Mouse (Mus musculus): ENCODE measurements around the gene Ctsz. TPM values are rescaled to one million over a fixed set of nuclear protein-coding genes. Genes with fewer than 3 reads are reported as not detected.

Ctsz gene
- polyA plus RNA-seq, 1 experiment from 2014 or later, result 215 TPM

DNA sequence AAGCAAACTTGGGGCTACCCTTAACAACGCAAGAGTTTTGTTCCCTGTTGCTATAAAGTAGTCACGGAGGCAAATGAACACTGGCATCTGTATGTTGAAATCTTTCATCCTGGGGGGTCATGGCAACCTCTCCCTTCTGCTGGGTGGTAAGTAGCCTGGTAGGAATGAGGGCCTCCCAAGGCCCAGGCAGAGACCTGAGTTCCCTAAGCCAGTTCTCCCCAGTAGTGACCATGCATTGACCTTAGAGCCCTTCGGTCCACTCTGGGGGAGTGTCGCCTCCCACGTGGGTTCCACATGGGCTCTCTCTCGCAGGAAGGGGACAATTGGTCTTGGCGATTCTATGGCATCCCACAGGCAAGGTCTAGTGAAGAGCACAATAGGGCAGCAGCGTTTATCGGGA is 1.1 kb upstream of the Ctsz start:
- Histone ChIP-seq H3K36me3 (peaks cover 13% of the 10 kb centered on the region), H3K4me1 (peaks cover 41% of the 10 kb centered on the region), H3K27ac (replicated peaks) (no peak overlapping the region), H3K9ac (no peak overlapping the region), H3K4me2 (replicated peaks) (no peak overlapping the region), H3K4me3 (replicated peaks) (no peak overlapping the region), H3K9me3 (replicated peaks) (no peaks in the 10 kb centered on the region), H3K27me3 (no peaks in the 10 kb centered on the region)
- 81% methylated on average over 9 of the region's 9 CpGs for WGBS
- no peak for ATAC-seq (ENCODE audit: insufficient number of reproducible peaks, low FRiP score, low TSS enrichment, low read depth)

- no peak overlapping the region for H3K27ac ChIP-seq (replicated peaks)
- 57% methylated on average over 5 of the region's 5 CpGs for WGBS
- no peak overlapping the region for H3K9ac ChIP-seq
These were observed 605 bp upstream of the Ctsz start for GRCm38 (mm10) chr2:174439450-174439838.

DNA sequence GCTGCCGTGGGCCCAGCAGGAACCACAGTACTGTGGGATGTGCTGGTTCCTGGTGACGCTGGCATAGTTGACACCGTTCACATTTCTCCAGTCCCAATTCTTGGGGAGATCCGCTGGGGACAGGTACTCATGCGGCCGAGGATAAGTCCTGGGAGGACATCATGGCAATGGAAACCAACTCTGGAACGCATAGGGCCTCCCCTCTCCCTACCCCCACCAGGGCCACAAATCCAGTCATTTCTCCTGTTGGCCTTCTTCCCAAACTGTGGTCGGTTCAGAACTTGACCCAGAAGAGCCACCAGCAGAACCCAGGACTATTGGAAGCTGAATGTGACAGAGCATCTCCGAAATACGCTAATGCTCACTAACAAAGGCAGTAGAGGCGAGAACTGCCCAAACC is 658 bp downstream of the Ctsz start:
- H3K9ac ChIP-seq, result peak overlapping the region; percentile 57
- no peaks in the 10 kb centered on the region for H3K9me3 ChIP-seq (replicated peaks)
- peak overlapping the region; percentile 86 for H3K4me2 ChIP-seq (replicated peaks)
- no peaks in the 10 kb centered on the region for H3K27me3 ChIP-seq
- H3K27ac ChIP-seq (replicated peaks), result no peak overlapping the region
- H3K4me3 ChIP-seq (replicated peaks), result peak overlapping the region; percentile 65
- H3K4me1 ChIP-seq, result peaks cover 38% of the 10 kb centered on the region
- peaks cover 24% of the 10 kb centered on the region for H3K36me3 ChIP-seq
- WGBS, result 68% methylated on average over 11 of the region's 11 CpGs
- ATAC-seq (ENCODE audit: insufficient number of reproducible peaks, low FRiP score, low TSS enrichment, low read depth), result no peak

More at GRCm38 (mm10) chr2:174439450-174439838, 605 bp upstream of the Ctsz start:
- Histone ChIP-seq H3K36me3 (peaks cover 18% of the 10 kb centered on the region), H3K4me1 (peaks cover 41% of the 10 kb centered on the region), H3K4me2 (replicated peaks) (peak overlapping the region; percentile 86), H3K27me3 (no peaks in the 10 kb centered on the region), H3K4me3 (replicated peaks) (peak overlapping the region; percentile 65), H3K9me3 (replicated peaks) (no peaks in the 10 kb centered on the region)
- ATAC-seq (ENCODE audit: insufficient number of reproducible peaks, low FRiP score, low TSS enrichment, low read depth), result no peak

DNA sequence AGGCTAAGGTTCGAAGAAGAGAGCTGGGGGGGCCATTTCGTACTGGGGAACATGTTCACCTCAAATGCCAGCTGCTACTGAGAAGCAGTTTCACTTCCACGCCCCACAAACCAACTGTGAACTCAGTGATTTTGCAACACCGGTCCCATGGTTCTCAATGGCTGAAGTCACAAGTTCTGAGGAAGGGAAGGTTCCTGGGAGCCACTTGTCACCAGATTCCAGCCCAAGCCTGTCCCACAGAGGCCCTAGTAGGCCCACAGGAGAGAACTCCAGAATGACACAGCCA is 1.2 kb downstream of the Ctsz start:
- no peaks in the 10 kb centered on the region for H3K9me3 ChIP-seq (replicated peaks)
- peaks cover 29% of the 10 kb centered on the region for H3K36me3 ChIP-seq
- peaks cover 34% of the 10 kb centered on the region for H3K4me1 ChIP-seq
- H3K9ac ChIP-seq, result no peak overlapping the region
- H3K4me3 ChIP-seq (replicated peaks), result peak overlapping the region; percentile 65
- WGBS, result 92% methylated on average over 4 of the region's 4 CpGs
- H3K27me3 ChIP-seq, result no peaks in the 10 kb centered on the region
- H3K4me2 ChIP-seq (replicated peaks), result peak overlapping the region; percentile 86
- no peak for ATAC-seq (ENCODE audit: insufficient number of reproducible peaks, low FRiP score, low TSS enrichment, low read depth)
- H3K27ac ChIP-seq (replicated peaks), result no peak overlapping the region

DNA sequence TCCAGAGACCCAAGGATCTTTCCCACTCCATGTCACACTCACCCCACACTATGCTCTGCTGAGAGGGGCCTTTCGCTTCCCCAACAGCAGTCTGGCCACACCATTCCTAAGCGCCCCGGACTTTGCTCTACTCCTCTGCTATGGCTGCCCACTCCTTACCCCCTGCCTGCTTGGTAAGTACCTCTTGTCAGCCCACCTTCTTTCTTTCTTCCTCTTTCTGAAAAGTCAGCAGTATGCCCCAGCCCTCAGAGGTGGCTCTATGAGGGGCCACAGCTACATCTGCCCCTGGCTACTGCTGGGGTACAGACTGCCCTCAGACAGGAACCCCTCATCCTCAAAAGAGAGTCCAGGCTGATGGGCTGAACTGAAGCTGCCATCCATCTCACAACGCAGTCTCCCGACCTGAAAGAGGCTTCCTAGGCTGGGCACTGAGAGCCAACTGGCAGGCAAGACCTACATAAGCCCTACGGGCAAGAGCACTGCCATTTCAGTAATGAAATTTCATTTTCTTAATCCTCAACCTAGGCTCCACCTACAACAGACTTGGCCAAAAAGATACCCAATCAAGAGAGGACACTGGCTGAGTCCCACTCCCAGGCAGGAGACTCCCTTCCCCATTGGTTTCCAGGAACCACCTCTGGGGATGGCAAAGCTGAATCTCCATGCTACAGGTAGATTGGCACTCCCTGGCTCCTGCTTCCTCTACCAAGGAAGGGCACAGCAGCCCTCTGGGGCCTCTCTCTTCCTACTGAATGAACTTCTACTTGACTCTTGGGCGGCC is 1.7 kb downstream of the Ctsz start:
- Histone ChIP-seq H3K27ac (replicated peaks) (no peak overlapping the region), H3K36me3 (peaks cover 33% of the 10 kb centered on the region), H3K27me3 (no peaks in the 10 kb centered on the region), H3K4me3 (replicated peaks) (no peak overlapping the region; the same call in 1 of the 2 replicates), H3K4me1 (peaks cover 30% of the 10 kb centered on the region), H3K9me3 (replicated peaks) (no peaks in the 10 kb centered on the region), H3K4me2 (replicated peaks) (no peak overlapping the region; the same call in 1 of the 2 replicates), H3K9ac (no peak overlapping the region)
- no peak for ATAC-seq (ENCODE audit: insufficient number of reproducible peaks, low FRiP score, low TSS enrichment, low read depth)
- 94% methylated on average over 7 of the region's 7 CpGs for WGBS

- Histone ChIP-seq H3K36me3 (peaks cover 37% of the 10 kb centered on the region), H3K4me2 (replicated peaks) (no peak overlapping the region), H3K9me3 (replicated peaks) (no peaks in the 10 kb centered on the region), H3K9ac (no peak overlapping the region), H3K27me3 (no peaks in the 10 kb centered on the region), H3K27ac (replicated peaks) (no peak overlapping the region), H3K4me3 (replicated peaks) (no peak overlapping the region), H3K4me1 (peaks cover 30% of the 10 kb centered on the region)
- 88% methylated on average over 26 of the region's 26 CpGs for WGBS
- ATAC-seq (ENCODE audit: insufficient number of reproducible peaks, low FRiP score, low TSS enrichment, low read depth), result no peak
These were observed 2.6 kb downstream of the Ctsz start for GRCm38 (mm10) chr2:174436076-174436701.

- WGBS, result 95% methylated on average over 9 of the region's 9 CpGs
- H3K4me1 ChIP-seq, result peaks cover 30% of the 10 kb centered on the region
- H3K4me3 ChIP-seq (replicated peaks), result no peak overlapping the region
- H3K4me2 ChIP-seq (replicated peaks), result no peak overlapping the region
- no peaks in the 10 kb centered on the region for H3K9me3 ChIP-seq (replicated peaks)
- no peak overlapping the region for H3K27ac ChIP-seq (replicated peaks)
- no peak for ATAC-seq (ENCODE audit: insufficient number of reproducible peaks, low FRiP score, low TSS enrichment, low read depth)
- no peaks in the 10 kb centered on the region for H3K27me3 ChIP-seq
- H3K9ac ChIP-seq, result no peak overlapping the region
- H3K36me3 ChIP-seq, result peaks cover 40% of the 10 kb centered on the region
These were observed 3.9 kb downstream of the Ctsz start for GRCm38 (mm10) chr2:174434943-174435342.

DNA sequence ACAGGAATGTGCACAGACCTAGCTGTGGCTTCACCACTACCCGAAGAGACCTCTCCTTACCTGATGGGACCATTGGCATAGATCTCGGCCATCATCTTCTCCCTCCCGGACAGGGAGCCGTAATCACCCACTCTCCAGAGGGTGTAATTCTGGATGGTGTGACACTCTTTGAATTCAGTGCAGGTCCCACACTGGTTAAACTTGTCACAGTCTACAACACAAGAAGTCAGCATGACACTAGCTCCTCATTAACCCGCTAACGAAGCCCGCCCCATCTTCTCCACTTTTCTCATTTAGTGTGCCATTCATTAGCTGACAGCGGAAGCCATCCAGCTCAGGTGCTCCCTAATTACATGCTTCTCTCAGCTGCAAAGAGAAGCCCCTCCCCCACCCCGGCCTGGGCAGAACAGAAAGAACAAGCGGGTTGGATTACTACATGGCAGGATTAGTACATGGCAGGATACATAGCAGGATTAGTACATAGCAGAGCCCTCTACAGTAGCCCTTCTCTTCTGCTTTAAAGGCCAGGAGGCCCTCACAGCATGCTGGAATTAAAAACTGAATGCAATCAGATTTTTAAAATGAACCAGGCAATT is 9.7 kb downstream of the Ctsz start:
- no peak for ATAC-seq (ENCODE audit: insufficient number of reproducible peaks, low FRiP score, low TSS enrichment, low read depth)
- Histone ChIP-seq H3K27me3 (no peaks in the 10 kb centered on the region), H3K4me2 (replicated peaks) (no peak overlapping the region), H3K36me3 (peaks cover 77% of the 10 kb centered on the region), H3K9me3 (replicated peaks) (no peaks in the 10 kb centered on the region), H3K4me3 (replicated peaks) (no peak overlapping the region), H3K9ac (no peak overlapping the region), H3K27ac (replicated peaks) (no peak overlapping the region), H3K4me1 (no peaks in the 10 kb centered on the region)
- 71% methylated on average over 10 of the region's 10 CpGs for WGBS

- Histone ChIP-seq H3K9ac (no peak overlapping the region), H3K36me3 (peaks cover 80% of the 10 kb centered on the region), H3K9me3 (replicated peaks) (no peaks in the 10 kb centered on the region), H3K27me3 (no peaks in the 10 kb centered on the region), H3K27ac (replicated peaks) (no peak overlapping the region), H3K4me1 (no peaks in the 10 kb centered on the region), H3K4me3 (replicated peaks) (no peak overlapping the region), H3K4me2 (replicated peaks) (no peak overlapping the region)
- ATAC-seq (ENCODE audit: insufficient number of reproducible peaks, low FRiP score, low TSS enrichment, low read depth), result no peak
- 75% methylated on average over 18 of the region's 18 CpGs for WGBS
These were observed 10.6 kb downstream of the Ctsz start for GRCm38 (mm10) chr2:174428076-174428835.

GRCm38 (mm10) chr2:174426856-174427255 is 12.0 kb downstream of the Ctsz start:
- ATAC-seq (ENCODE audit: insufficient number of reproducible peaks, low FRiP score, low TSS enrichment, low read depth), result no peak
- no peaks in the 10 kb centered on the region for H3K9me3 ChIP-seq (replicated peaks)
- WGBS, result 92% methylated on average over 12 of the region's 12 CpGs
- H3K27me3 ChIP-seq, result no peaks in the 10 kb centered on the region
- no peaks in the 10 kb centered on the region for H3K4me1 ChIP-seq
- H3K36me3 ChIP-seq, result peaks cover 84% of the 10 kb centered on the region
- H3K4me3 ChIP-seq (replicated peaks), result no peak overlapping the region
- no peak overlapping the region for H3K27ac ChIP-seq (replicated peaks)
- no peak overlapping the region for H3K4me2 ChIP-seq (replicated peaks)
- H3K9ac ChIP-seq, result no peak overlapping the region

Measured in embryonic facial prominence, embryonic 15.5 days (tissue).